Mouse (Mus musculus): ENCODE measurements around the gene Chmp4b. TPM values are rescaled to one million over a fixed set of nuclear protein-coding genes. Genes with fewer than 3 reads are reported as not detected.

Gene Chmp4b
- total RNA-seq, 1 experiment from 2014 or later = 201 TPM

DNA sequence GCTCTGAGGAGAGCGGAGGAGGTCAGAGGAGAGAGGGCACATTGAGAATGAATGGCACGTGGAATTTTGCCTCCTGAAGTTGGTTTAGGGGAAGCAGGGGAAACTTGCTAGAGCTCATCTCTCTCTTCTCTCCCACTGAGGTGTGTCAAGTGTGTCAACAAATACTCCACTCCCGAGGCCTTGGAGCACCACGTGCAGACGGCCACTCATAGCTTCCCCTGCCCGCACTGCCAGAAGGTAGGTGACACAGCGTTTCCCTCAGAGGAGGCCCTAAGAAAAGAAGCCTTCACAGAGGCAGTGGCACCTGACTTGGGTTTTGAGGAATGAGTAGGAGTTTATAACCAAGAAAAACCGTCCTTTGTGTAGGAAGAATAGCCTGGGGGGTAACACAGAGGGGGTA is 10.3 kb upstream of the Chmp4b start:
- no peak for DNase-seq

DNA sequence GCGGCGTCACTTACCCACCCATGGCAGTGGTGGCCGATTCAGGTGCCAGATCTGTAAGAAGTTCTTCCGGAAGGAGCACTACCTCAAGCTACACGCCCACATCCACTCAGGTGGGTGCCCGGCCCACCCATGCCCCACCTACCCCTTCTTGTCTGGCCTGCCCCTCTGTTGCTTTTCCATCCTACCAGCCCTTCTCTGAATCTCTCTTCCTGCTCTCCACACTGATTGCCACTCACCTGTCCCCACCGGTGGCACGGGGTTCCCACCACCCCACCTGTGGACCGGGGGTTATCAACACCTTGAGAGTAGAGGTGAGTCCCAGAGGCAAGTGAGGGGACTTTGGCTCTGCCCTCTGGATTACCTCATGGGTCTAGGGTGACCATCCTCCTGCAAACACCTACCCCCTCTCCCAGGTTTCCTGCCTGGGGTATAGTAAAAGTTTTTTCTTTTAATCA is 9.5 kb upstream of the Chmp4b start:
- DNase-seq = no peak

GRCm38 (mm10) chr2:154642712-154643385 is 8.7 kb upstream of the Chmp4b start:
- DNase-seq = no peak

DNA sequence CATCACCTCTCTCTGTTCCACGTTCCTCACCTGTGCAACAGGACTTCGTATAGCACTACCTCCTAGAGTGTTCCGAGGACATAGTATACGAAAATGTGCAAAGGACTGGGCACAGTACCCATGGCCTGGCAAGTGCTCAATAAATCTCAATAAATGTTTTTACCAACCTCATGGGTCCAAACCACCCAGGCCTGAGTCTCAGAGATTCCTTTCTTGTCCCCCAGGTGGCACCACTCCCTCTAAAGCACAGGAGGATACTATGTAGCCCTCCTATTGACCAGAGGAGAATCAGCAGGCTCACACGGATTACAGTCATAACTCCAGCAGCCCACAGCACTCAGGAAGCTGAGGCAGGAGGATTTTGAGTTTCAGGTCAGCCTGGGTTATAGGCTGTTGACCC is 4.9 kb upstream of the Chmp4b start:
- peak; percentile 62 for DNase-seq

GRCm38 (mm10) chr2:154648086-154648485 is 3.4 kb upstream of the Chmp4b start:
- peak; percentile 80 for DNase-seq

GRCm38 (mm10) chr2:154650404-154650803 is 1.1 kb upstream of the Chmp4b start:
- DNase-seq = no peak

DNA sequence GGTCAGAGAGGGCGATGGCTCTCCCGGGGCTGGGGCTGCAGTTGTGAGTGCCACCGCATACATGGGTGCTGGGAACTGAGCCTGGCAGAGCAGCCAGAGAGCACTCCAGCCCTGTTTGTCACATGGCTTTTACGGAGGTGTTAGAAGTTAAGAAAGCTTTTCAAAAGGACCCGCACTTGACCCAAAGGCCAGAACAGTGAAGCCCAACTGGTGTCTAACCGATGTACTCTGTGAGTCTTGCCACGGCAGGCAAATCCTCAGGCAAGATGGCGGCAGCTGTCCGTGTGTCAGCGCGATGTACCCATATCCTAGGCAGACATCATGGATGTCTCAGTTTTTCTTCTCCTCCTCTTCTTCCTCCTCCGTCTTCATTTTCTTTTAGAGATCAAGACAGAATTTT is 3.5 kb downstream of the Chmp4b start:
- no peak for DNase-seq

DNA sequence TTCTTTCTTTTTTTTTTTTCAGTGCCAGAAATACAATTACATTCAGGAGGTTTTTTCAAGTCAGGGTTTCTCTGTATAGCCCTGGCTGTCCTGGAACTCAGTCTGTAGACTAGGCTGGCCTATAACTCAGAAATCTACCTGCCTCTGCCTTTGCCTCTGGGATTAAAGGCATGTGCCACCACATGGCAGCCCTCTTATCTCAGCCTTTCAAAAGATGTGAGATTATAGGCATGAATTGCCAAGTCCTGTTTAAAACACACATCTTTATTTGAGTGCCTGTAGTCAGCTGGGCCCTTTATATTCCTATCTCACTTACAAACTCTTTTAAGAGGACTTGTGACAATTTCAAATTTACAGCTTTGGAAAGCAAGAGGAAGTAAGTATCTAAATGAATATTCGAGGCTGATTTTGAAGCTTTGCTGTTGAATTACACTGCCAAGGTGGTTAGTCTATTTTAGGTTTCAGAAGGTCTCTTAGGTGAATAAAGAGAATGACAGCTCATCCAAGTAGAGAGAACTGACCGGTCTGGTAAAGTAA is 4.4 kb downstream of the Chmp4b start:
- no peak for DNase-seq

DNA sequence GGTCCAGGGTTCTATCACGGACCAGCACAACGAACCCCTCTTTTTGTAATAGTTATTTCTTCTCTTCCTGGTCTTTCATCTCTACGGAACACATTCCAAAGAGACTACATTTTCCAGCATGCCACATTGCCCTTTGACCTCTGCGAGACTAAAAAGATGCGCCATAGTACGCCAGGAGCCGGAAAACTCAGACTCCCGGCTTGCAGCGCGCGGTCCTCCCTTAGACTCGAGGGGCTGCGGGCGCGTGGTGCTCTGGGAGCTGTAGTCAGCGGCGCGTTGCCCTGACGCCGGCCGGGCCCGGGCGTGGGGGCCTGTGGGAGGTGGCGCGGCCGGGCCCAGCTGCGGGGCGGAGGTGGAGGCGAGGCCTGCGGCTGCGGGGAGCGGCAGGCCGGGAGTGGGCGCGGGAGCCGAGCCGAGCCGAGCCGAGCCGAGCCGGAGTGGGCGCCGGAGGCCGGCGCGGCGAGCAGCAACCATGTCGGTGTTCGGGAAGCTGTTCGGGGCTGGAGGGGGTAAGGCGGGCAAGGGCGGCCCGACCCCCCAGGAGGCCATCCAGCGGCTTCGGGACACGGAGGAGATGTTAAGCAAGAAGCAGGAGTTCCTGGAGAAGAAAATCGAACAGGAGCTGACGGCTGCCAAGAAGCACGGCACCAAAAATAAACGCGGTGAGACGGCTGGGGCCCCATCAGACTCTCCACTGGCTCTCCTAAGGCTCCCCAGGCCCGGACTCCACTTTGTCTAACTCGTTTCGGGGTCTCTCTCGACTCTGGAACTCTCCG is 5.4 kb downstream of the Chmp4b start:
- peak; percentile 98 for DNase-seq

- DNase-seq = peak; percentile 66
These were observed 6.2 kb downstream of the Chmp4b start for GRCm38 (mm10) chr2:154657486-154658237.

DNA sequence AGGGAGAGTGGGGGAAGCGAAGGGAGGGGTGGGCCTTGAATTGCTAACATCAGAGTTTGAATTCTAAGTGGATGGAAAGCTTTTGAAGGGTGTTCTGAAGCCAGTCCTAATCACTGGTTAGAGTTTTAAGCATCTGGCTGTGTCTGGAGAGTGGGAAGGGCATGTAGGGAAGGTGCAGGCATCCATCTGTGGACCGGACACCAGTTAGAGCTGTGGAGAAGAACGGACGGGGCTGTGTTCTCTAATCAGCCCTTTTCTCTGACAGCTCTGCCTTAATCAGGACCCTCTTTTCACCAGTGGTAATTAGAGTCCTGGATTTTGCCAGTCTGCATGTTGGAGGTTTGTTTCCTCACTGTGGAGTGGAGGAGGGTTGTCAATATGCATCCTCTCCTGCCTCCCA is 7.6 kb downstream of the Chmp4b start:
- DNase-seq = no peak

DNA sequence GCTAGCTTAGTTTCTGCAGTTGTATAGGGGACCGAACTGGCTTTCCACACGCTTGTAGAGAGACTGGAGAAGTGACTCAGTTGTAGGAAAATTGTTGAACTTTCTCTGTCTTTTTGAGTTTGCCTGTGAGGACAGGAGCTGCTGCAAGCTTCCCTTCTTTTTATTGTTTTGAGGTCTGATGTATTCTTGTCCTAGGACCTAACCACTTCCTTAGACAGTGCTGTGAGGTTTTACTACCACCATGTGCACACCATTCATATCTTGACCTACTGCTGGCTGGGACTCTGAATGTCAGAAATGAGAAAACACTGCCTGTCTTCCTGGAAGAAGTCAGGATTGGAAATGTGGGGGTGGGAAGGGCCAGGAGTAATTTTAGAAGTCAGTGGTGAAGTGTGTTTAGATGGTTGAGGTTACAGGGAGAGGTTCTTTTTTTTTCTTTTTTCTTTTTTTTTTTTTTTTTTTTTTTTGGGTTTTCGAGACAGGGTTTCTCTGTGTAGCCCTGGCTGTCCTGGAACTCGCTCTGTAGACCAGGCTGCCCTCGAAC is 8.1 kb downstream of the Chmp4b start:
- DNase-seq = no peak

DNA sequence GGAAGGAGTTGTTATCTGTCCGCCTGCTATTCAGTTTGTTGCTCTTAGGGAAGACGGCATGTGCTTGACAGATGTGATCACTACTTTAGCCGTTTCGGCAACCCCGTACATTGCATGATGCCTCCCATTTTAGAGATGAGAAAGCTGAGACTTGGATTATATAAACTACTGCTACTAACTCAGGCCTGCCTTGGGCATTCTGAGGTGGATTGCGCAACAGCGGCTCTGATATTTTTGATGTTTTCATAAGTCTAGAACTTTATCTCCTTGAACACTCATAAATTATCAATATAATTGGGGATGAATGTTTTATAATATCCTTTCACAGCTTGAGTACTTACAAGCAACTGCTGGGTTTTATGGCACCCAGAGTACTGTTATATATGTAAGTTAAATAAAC is 17.2 kb downstream of the Chmp4b start:
- DNase-seq = no peak

DNA sequence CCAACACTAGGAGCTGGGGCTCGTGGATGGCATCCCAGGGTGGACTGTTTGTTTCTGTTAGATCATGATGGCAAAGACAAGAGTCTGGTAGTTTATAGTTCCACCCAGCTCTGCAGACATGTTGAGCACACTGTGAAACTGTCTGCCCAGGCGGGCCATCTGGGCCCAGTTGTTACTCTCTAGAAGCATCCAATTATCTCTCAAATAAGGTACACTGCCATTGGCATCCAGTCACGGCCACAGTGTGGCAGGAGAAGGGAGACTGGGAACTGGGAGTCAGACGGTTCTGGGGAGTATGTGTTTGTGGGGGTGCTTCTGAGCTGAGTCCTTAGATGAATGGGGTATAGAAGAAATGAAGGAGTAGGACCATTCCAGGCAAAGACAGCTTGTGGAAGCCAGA is 18.6 kb downstream of the Chmp4b start:
- no peak for DNase-seq

GRCm38 (mm10) chr2:154670741-154671140 is 19.2 kb downstream of the Chmp4b start:
- DNase-seq = no peak

DNA sequence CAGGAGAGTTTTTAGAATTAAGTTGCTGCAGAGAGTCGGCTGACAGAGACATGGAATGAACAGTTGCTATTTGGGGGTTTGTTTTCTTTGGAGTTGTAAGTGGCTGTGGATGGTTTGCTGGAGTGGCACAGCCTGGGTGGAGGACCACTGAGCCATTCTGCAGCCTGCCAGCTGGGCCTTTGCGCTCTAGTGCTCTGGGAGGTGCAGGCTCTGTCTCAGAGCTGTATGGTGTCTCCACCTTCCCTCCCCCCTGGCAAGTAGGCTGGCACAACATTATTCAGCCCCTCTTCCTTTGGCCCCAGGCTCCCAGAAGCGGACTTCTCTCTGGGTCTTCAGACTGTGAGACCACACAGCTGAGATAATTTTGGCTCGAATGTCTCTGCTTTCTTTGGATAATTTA is 22.5 kb downstream of the Chmp4b start:
- no peak for DNase-seq

GRCm38 (mm10) chr2:154676653-154677609 is 25.4 kb downstream of the Chmp4b start:
- DNase-seq = peak; percentile 60

- DNase-seq = peak; percentile 57
These were observed 26.2 kb downstream of the Chmp4b start for GRCm38 (mm10) chr2:154677651-154678139.

- DNase-seq = no peak
These were observed 27.5 kb downstream of the Chmp4b start for GRCm38 (mm10) chr2:154678995-154679394.

- no peak for DNase-seq
These were observed 28.8 kb downstream of the Chmp4b start for GRCm38 (mm10) chr2:154680337-154680736.

- no peak for DNase-seq
These were observed 29.4 kb downstream of the Chmp4b start for GRCm38 (mm10) chr2:154680941-154681340.

Measured in adrenal gland, postnatal 14 days (tissue).